Mouse (Mus musculus) hindbrain, postnatal 0 days (tissue): ENCODE data around the gene Rpusd4. TPM values are rescaled to one million over a fixed set of nuclear protein-coding genes. Genes with fewer than 3 reads are reported as not detected.

Source experiments
- ATAC-seq: fragments of 200-750 bp; cut with Nextera tagmentation; 2 replicates; pipeline ENCODE4 v1.8.0; 2017; ENCODE audit warnings: mild to moderate bottlenecking, moderate TSS enrichment, moderate library complexity
- DNase-seq: peaks from one replicate; pipeline ENCODE4 v3.0.0-alpha.2; 2015; ENCODE audit warnings: low spot score
- H3K27ac ChIP-seq: fragments of 300-500 bp; sonication (generic); 2 replicates; pipeline ENCODE4 v1.5.1; 2014; ENCODE audit warnings: mild to moderate bottlenecking
- H3K27me3 ChIP-seq: fragments of 300-500 bp; sonication (generic); 2 replicates; pipeline ENCODE4 v1.6.1; 2014; ENCODE audit warnings: low read length, mixed read lengths; ENCODE audit not compliant: insufficient read depth
- H3K36me3 ChIP-seq: fragments of 300-500 bp; sonication (generic); 2 replicates; pipeline ENCODE4 v1.6.1; 2014; ENCODE audit warnings: low read length, mixed read lengths; ENCODE audit not compliant: insufficient read depth
- H3K4me1 ChIP-seq: fragments of 300-500 bp; sonication (generic); 2 replicates; pipeline ENCODE4 v1.6.1; 2014; ENCODE audit warnings: antibody characterized with exemption, low read length, mixed read lengths; ENCODE audit not compliant: insufficient read depth
- H3K4me2 ChIP-seq: fragments of 300-500 bp; sonication (generic); 2 replicates; pipeline ENCODE4 v1.6.1; 2014; ENCODE audit warnings: low read depth, mild to moderate bottlenecking, low read length, moderate library complexity, mixed read lengths
- H3K4me3 ChIP-seq: fragments of 300-500 bp; sonication (generic); 2 replicates; pipeline ENCODE4 v1.5.1; 2014; ENCODE audit warnings: low read length
- H3K9ac ChIP-seq: fragments of 300-500 bp; sonication (generic); replicated peaks from 2 replicates; pipeline ENCODE4 v1.6.1; 2014; ENCODE audit warnings: mild to moderate bottlenecking, low read length, moderate library complexity, mixed read lengths
- H3K9me3 ChIP-seq: fragments of 300-500 bp; sonication (generic); 2 replicates; pipeline ENCODE4 v1.6.1; 2016; ENCODE audit warnings: low read length, mixed read lengths
- CTCF ChIP-seq: IDR thresholded peaks from 2 replicates; pipeline ENCODE4 v1.5.1; 2016; ENCODE audit warnings: antibody characterized with exemption, control low read depth, low read depth
- WGBS: fragments of 180-500 bp; shearing (Covaris S2); extraction: QIAGEN DNeasy Blood & Tissue Kit; methylation state at CpG from one replicate; pipeline ENCODE4 v1.1.7; 2014; 5-methylcytosine and 5-hydroxymethylcytosine counted together
- polyA plus RNA-seq: library from polyadenylated mRNA; unstranded; fragments of >200 nt; fragmentation: Nextera tagmentation; extraction: Ambion mirVana; gene quantifications from 2 replicates; pipeline ENCODE4 v1.2.1, GENCODE M21; 2015
- total RNA-seq: library from RNA; depleted of rRNA; stranded (reverse); fragments of >200 nt; gene quantifications from 2 replicates; pipeline ENCODE4 v1.2.3, GENCODE M21; 2014; rRNA removed

Gene Rpusd4
- total and polyA plus RNA-seq, 2 experiments from 2014 or later, result 10.8 to 11.3 TPM

GRCm38 (mm10) chr9:35326644-35327263 lies 59.1 kb downstream of the Rpusd4 start:
- H3K4me3 ChIP-seq, result no peak overlapping the region
- no peak for TF ChIP-seq CTCF
- DNase-seq (no peak), ATAC-seq (no peak)
- no peak overlapping the region for H3K27ac ChIP-seq
- 0 out of 2 replicates have a peak, but pooled peaks cover 4% of the 10 kb centered on the region for H3K4me1 ChIP-seq
- 70% methylated on average over 7 of the region's 7 CpGs for WGBS
- H3K27me3 ChIP-seq, result peaks cover 29% of the 10 kb centered on the region
- H3K9me3 ChIP-seq, result no peaks in the 10 kb centered on the region
- no peaks in the 10 kb centered on the region for H3K36me3 ChIP-seq
- no peak overlapping the region for H3K9ac ChIP-seq
- H3K4me2 ChIP-seq, result no peak overlapping the region

Other genes starting within 250 kb of the Rpusd4 start
- gene St3gal4, start 148.6 kb upstream of the Rpusd4 start, total RNA-seq, result 17.5 and 31.4 TPM in 2 replicates
- gene St3gal4, start 148.6 kb upstream of the Rpusd4 start, polyA plus RNA-seq, result 16.4 and 16.9 TPM in 2 replicates
- 31.9 and 48.5 TPM in 2 replicates for gene Dcps, start 91.8 kb upstream of the Rpusd4 start, total RNA-seq
- 53.3 and 55.3 TPM in 2 replicates for gene Dcps, start 91.8 kb upstream of the Rpusd4 start, polyA plus RNA-seq
- gene Srpr, start 67.7 kb upstream of the Rpusd4 start, total RNA-seq, result 35.5 and 40.5 TPM in 2 replicates
- gene Srpr, start 67.7 kb upstream of the Rpusd4 start, polyA plus RNA-seq, result 62.9 and 66.3 TPM in 2 replicates
- 2.8 and 3.4 TPM in 2 replicates for gene Tirap, start 67.6 kb upstream of the Rpusd4 start, total RNA-seq
- gene Tirap, start 67.6 kb upstream of the Rpusd4 start, polyA plus RNA-seq, result 3.1 and 3.4 TPM in 2 replicates
- gene Foxred1, start 56.8 kb upstream of the Rpusd4 start, total RNA-seq, result 31.4 and 38.2 TPM in 2 replicates
- 44.7 and 47.5 TPM in 2 replicates for gene Foxred1, start 56.8 kb upstream of the Rpusd4 start, polyA plus RNA-seq
- 15.6 and 18.5 TPM in 2 replicates for gene Fam118b, start 60 bp upstream of the Rpusd4 start, total RNA-seq
- gene Fam118b, start 60 bp upstream of the Rpusd4 start, polyA plus RNA-seq, result 34.6 and 34.7 TPM in 2 replicates
- gene Cdon, start 153.3 kb downstream of the Rpusd4 start, total RNA-seq, result 10.6 and 11.1 TPM in 2 replicates
- 1.0 and 1.7 TPM in 2 replicates for gene Cdon, start 153.3 kb downstream of the Rpusd4 start, polyA plus RNA-seq